ENCODE assay signal across 29 mouse cellular contexts in genomic region chr7:69890503-69891061, GRCm38 (mm10).
DNase-seq lines count a peak whose midpoint lies in the region; ATAC-seq lines count a peak whose summit lies in the region.
"Had no signal": no experiment of that assay in that cellular context is flagged by ENCODE, and none has a peak within 500 bp of the region (broad histone marks: within the 10 kb centered on the region; RNA-seq: fewer than 3 reads in every experiment).

No protein-coding gene starts in this region.

- no peaks in the 10 kb centered on the region for H3K9me3 ChIP-seq in forebrain, embryonic 11.5 days (ENCODE audit: control insufficient read depth, low read length)
- no peaks in the 10 kb centered on the region for H3K9me3 ChIP-seq in forebrain, embryonic 10.5 days
- H3K9me3 ChIP-seq in midbrain, embryonic 12.5 days = no peaks in the 10 kb centered on the region
- no peaks in the 10 kb centered on the region for H3K9me3 ChIP-seq in midbrain, embryonic 10.5 days (replicated peaks)
- H3K9me3 ChIP-seq in forebrain, embryonic 13.5 days (replicated peaks) = no peaks in the 10 kb centered on the region
- no peaks in the 10 kb centered on the region for H3K9me3 ChIP-seq in hindbrain, embryonic 14.5 days (ENCODE audit: control insufficient read depth, low read length)
- H3K9me3 ChIP-seq: heart, embryonic 10.5 days; intestine, embryonic 15.5 days; limb, embryonic 15.5 days; liver, embryonic 15.5 days; lung, embryonic 15.5 days; neural tube, embryonic 13.5 days; stomach, embryonic 15.5 days had no signal

- peak; percentile 55; the same call in 1 of the 2 replicates for ATAC-seq in forebrain, embryonic 11.5 days (replicated peaks; ENCODE audit: low FRiP score)
- ATAC-seq in midbrain, embryonic 12.5 days (ENCODE audit: low FRiP score, low read depth) = 0 out of 2 replicates have a peak, but pooled peaks have one; percentile 23
- ATAC-seq in forebrain, embryonic 13.5 days = peak; percentile 92
- peak; percentile 34; the same call in 1 of the 2 replicates for ATAC-seq in hindbrain, embryonic 14.5 days (ENCODE audit: low FRiP score)
- ATAC-seq: intestine, embryonic 15.5 days had no signal

- no peak for DNase-seq in forebrain, embryonic 11.5 days (ENCODE audit: low spot score)
- DNase-seq in forebrain, embryonic 10.5 days (ENCODE audit: extremely low spot score, low spot score) = no peak
- DNase-seq in midbrain, embryonic 10.5 days (ENCODE audit: low spot score) = no peak
- DNase-seq in hindbrain, embryonic 14.5 days (ENCODE audit: low spot score) = peak; percentile 44
- DNase-seq in liver = no peak
- DNase-seq in retina, embryonic 14.5 days (ENCODE audit: low spot score) = no peak
- DNase-seq: adrenal gland, postnatal 14 days; cerebellum, adult 11 months; cerebellum, postnatal 10 days; heart, postnatal 4 days; kidney, adult 9 months; kidney, postnatal 25 days; lung, postnatal 4 days; right cerebral cortex, adult 18-20 months; right cerebral cortex, postnatal 4 days; thymus, adult 18-20 months; thymus, postnatal 36 days had no signal

- 54% methylated on average over 9 of the region's 9 CpGs for WGBS in forebrain, embryonic 11.5 days
- WGBS in forebrain, embryonic 10.5 days = 77% methylated on average over 9 of the region's 9 CpGs
- 62% methylated on average over 9 of the region's 9 CpGs for WGBS in midbrain, embryonic 12.5 days
- WGBS in midbrain, embryonic 10.5 days = 64% methylated on average over 9 of the region's 9 CpGs
- WGBS in forebrain, embryonic 13.5 days = 37% methylated on average over 9 of the region's 9 CpGs
- WGBS in hindbrain, embryonic 14.5 days = 37% methylated on average over 9 of the region's 9 CpGs

- no peaks in the 10 kb centered on the region for H3K36me3 ChIP-seq in forebrain, embryonic 11.5 days (ENCODE audit: control insufficient read depth, insufficient read depth, low read length)
- no peaks in the 10 kb centered on the region for H3K36me3 ChIP-seq in forebrain, embryonic 10.5 days (replicated peaks)
- no peaks in the 10 kb centered on the region for H3K36me3 ChIP-seq in midbrain, embryonic 12.5 days
- H3K36me3 ChIP-seq in midbrain, embryonic 10.5 days = no peaks in the 10 kb centered on the region
- H3K36me3 ChIP-seq in forebrain, embryonic 13.5 days (ENCODE audit: poor library complexity, severe bottlenecking) = no peaks in the 10 kb centered on the region
- no peaks in the 10 kb centered on the region for H3K36me3 ChIP-seq in hindbrain, embryonic 14.5 days (replicated peaks; ENCODE audit: control insufficient read depth, insufficient read depth)
- H3K36me3 ChIP-seq: heart, embryonic 10.5 days; intestine, embryonic 15.5 days; limb, embryonic 15.5 days; liver, embryonic 15.5 days; lung, embryonic 15.5 days; neural tube, embryonic 13.5 days; stomach, embryonic 15.5 days had no signal

- H3K4me1 ChIP-seq in forebrain, embryonic 11.5 days (replicated peaks; ENCODE audit: control insufficient read depth, insufficient read depth, low read length) = no peaks in the 10 kb centered on the region
- H3K4me1 ChIP-seq in forebrain, embryonic 10.5 days = peaks cover 31% of the 10 kb centered on the region
- peaks cover 19% of the 10 kb centered on the region; the same call in 1 of the 2 replicates for H3K4me1 ChIP-seq in midbrain, embryonic 12.5 days
- peaks cover 18% of the 10 kb centered on the region for H3K4me1 ChIP-seq in midbrain, embryonic 10.5 days
- peaks cover 28% of the 10 kb centered on the region for H3K4me1 ChIP-seq in forebrain, embryonic 13.5 days
- no peaks in the 10 kb centered on the region; the same call in none of the 2 replicates for H3K4me1 ChIP-seq in hindbrain, embryonic 14.5 days (replicated peaks; ENCODE audit: control insufficient read depth, insufficient read depth, low read length)
- H3K4me1 ChIP-seq: intestine, embryonic 15.5 days; limb, embryonic 15.5 days; liver, embryonic 15.5 days; lung, embryonic 15.5 days; neural tube, embryonic 13.5 days; stomach, embryonic 15.5 days had no signal

- no peak overlapping the region for H3K4me2 ChIP-seq in forebrain, embryonic 11.5 days (ENCODE audit: low read depth, low read length, severe bottlenecking)
- no peak overlapping the region for H3K4me2 ChIP-seq in midbrain, embryonic 12.5 days (replicated peaks)
- H3K4me2 ChIP-seq in forebrain, embryonic 13.5 days = peak overlapping the region; percentile 4; the same call in 1 of the 2 replicates
- H3K4me2 ChIP-seq in hindbrain, embryonic 14.5 days (replicated peaks) = no peak overlapping the region
- H3K4me2 ChIP-seq: intestine, embryonic 15.5 days; limb, embryonic 15.5 days; liver, embryonic 15.5 days; lung, embryonic 15.5 days; neural tube, embryonic 13.5 days; stomach, embryonic 15.5 days had no signal

- no peaks in the 10 kb centered on the region for H3K27me3 ChIP-seq in forebrain, embryonic 11.5 days (ENCODE audit: control insufficient read depth, insufficient read depth, low read length)
- 0 out of 2 replicates have a peak, but pooled peaks cover 6% of the 10 kb centered on the region for H3K27me3 ChIP-seq in forebrain, embryonic 10.5 days (ENCODE audit: poor library complexity, severe bottlenecking)
- no peaks in the 10 kb centered on the region; the same call in 1 of the 2 replicates for H3K27me3 ChIP-seq in midbrain, embryonic 12.5 days
- no peaks in the 10 kb centered on the region for H3K27me3 ChIP-seq in midbrain, embryonic 10.5 days (ENCODE audit: low read depth, poor library complexity, severe bottlenecking)
- H3K27me3 ChIP-seq in forebrain, embryonic 13.5 days = no peaks in the 10 kb centered on the region
- H3K27me3 ChIP-seq in hindbrain, embryonic 14.5 days (ENCODE audit: control insufficient read depth, insufficient read depth, low read length) = no peaks in the 10 kb centered on the region
- H3K27me3 ChIP-seq: intestine, embryonic 15.5 days; limb, embryonic 15.5 days; liver, embryonic 15.5 days; lung, embryonic 15.5 days; neural tube, embryonic 13.5 days; stomach, embryonic 15.5 days had no signal

- H3K27ac ChIP-seq in forebrain, embryonic 11.5 days (ENCODE audit: low read depth, low read length) = no peak overlapping the region
- H3K27ac ChIP-seq in forebrain, embryonic 10.5 days = no peak overlapping the region
- no peak overlapping the region for H3K27ac ChIP-seq in midbrain, embryonic 12.5 days (replicated peaks)
- no peak overlapping the region; the same call in 1 of the 2 replicates for H3K27ac ChIP-seq in midbrain, embryonic 10.5 days (replicated peaks)
- peak overlapping the region; percentile 80 for H3K27ac ChIP-seq in forebrain, embryonic 13.5 days
- H3K27ac ChIP-seq in hindbrain, embryonic 14.5 days = no peak overlapping the region
- H3K27ac ChIP-seq: heart, embryonic 10.5 days; intestine, embryonic 15.5 days; layer of hippocampus, adult 2 months; left cerebral cortex, adult 2 months; limb, embryonic 15.5 days; liver, embryonic 15.5 days; lung, embryonic 15.5 days; neural tube, embryonic 13.5 days; stomach, embryonic 15.5 days had no signal

- no peak overlapping the region for H3K9ac ChIP-seq in forebrain, embryonic 11.5 days (ENCODE audit: low read length)
- no peak overlapping the region for H3K9ac ChIP-seq in midbrain, embryonic 12.5 days (replicated peaks)
- H3K9ac ChIP-seq in forebrain, embryonic 13.5 days = no peak overlapping the region
- no peak overlapping the region for H3K9ac ChIP-seq in hindbrain, embryonic 14.5 days
- H3K9ac ChIP-seq: intestine, embryonic 15.5 days; limb, embryonic 15.5 days; liver, embryonic 15.5 days; lung, embryonic 15.5 days; neural tube, embryonic 13.5 days; stomach, embryonic 15.5 days had no signal

- H3K4me3 ChIP-seq in forebrain, embryonic 11.5 days (ENCODE audit: low read depth, low read length) = no peak overlapping the region
- H3K4me3 ChIP-seq in forebrain, embryonic 10.5 days = no peak overlapping the region
- H3K4me3 ChIP-seq in midbrain, embryonic 12.5 days = no peak overlapping the region
- no peak overlapping the region for H3K4me3 ChIP-seq in midbrain, embryonic 10.5 days
- H3K4me3 ChIP-seq in forebrain, embryonic 13.5 days = no peak overlapping the region
- no peak overlapping the region for H3K4me3 ChIP-seq in hindbrain, embryonic 14.5 days (replicated peaks; ENCODE audit: low read length)
- H3K4me3 ChIP-seq: heart, embryonic 10.5 days; intestine, embryonic 15.5 days; layer of hippocampus, adult 2 months; left cerebral cortex, adult 2 months; limb, embryonic 15.5 days; liver, embryonic 15.5 days; lung, embryonic 15.5 days; myocyte; neural tube, embryonic 13.5 days; stomach, embryonic 15.5 days had no signal

Comparison
In these comparisons a context has a peak if more than half of its experiments do, and no peak if none do; other contexts are left out.
1. ATAC-seq: peak in every context shown above with its lines; median percentile 92 in forebrain, embryonic 13.5 days; 55 in forebrain, embryonic 11.5 days; 34 in hindbrain, embryonic 14.5 days; 23 in midbrain, embryonic 12.5 days.